Mouse (Mus musculus): ENCODE measurements around the gene Zic4.

- TF ChIP-seq CTCF (IDR thresholded peaks at IDR 0.05; ENCODE audit: borderline replicate concordance, insufficient read depth, low read length) = no peak
- no peak for TF ChIP-seq POLR2A (IDR thresholded peaks at IDR 0.05; ENCODE audit: low read depth, low read length)
Observed at GRCm38 (mm10) chr9:91352786-91353185, 9.4 kb upstream of the Zic4 start.

All from embryonic fibroblast, embryonic 13.5 days (primary cell).